Mouse (Mus musculus) spleen, adult 2 months (tissue): ENCODE measurements around the gene Jarid2.

Experiments used
- CTCF ChIP-seq: fragments of 200-500 bp; IDR thresholded peaks from 2 replicates; pipeline ENCODE4 v1.5.1; 2011; ENCODE audit warnings: mild to moderate bottlenecking, inconsistent platforms; ENCODE audit not compliant: insufficient read depth, insufficient read length, insufficient replicate concordance; ENCODE audit errors: extremely low read depth
- POLR2A ChIP-seq: fragments of 200-500 bp; IDR thresholded peaks from 2 replicates; pipeline ENCODE4 v1.6.1; 2011; ENCODE audit warnings: low read depth, low read length, inconsistent platforms

DNA sequence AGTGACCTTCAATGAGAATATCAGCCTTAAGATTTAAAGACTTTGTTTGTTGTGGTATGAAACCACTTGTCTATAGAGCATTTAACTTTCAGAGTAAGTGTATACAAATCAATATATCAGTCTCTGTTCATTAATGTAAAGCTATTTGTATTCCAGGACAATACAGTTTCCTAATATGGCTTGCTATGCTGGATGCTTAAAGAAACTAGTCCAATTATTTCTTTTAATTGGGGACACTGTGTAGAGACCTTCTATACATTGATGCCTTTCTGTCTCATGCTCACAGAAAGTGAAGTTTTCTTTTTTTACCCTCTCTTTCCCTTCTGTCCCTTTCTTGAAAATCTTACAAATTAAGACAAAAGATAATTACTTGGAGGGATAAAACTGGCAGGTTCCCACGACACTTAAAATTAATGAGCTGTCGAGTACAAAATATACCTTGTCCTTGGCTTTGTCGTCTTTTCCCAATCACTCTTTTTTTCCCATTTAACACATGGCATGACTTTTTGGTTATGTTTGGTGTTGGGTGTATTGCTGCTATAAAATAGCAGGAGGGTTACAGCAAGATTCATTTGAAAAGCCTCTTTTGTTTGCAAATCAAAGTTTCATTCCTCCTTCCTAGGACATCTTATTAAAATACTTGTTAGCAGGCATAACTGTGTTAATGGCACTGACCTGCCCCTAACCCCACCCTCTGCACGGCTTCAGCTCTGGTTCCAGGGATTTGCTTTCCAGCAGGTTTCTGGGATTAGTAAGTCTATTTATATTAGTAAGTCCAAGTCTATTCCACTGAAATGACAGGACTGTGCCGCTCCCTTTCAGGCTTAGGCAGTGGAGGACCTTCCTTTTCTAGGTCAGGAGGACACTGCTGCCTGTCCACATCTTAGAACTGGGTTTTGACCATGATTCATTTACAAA, 162.8 kb downstream of the Jarid2 start:
- no peak for TF ChIP-seq POLR2A
- TF ChIP-seq CTCF, result no peak
